Mouse (Mus musculus) layer of hippocampus, adult 11-12 months (tissue): ENCODE data around the gene Ambp.

Experiments
- DNase-seq: peaks from one replicate; pipeline ENCODE4 v3.0.0; 2022; ENCODE audit warnings: low spot score

Gene Ambp

GRCm38 (mm10) chr4:63154699-63155098, at the start of gene Ambp:
Ambp (minus strand) TSS chr4:63154799.
- DNase-seq: no peak

- DNase-seq: no peak
Observed at GRCm38 (mm10) chr4:63203874-63204273, 49.3 kb upstream of the Ambp start.

GRCm38 (mm10) chr4:63199366-63199765, 44.8 kb upstream of the Ambp start:
- no peak for DNase-seq

- no peak for DNase-seq
Observed at GRCm38 (mm10) chr4:63194366-63194765, 39.8 kb upstream of the Ambp start.

- DNase-seq: no peak
Observed at GRCm38 (mm10) chr4:63191641-63192040, 37.0 kb upstream of the Ambp start.

GRCm38 (mm10) chr4:63186281-63186870, 31.8 kb upstream of the Ambp start:
- no peak for DNase-seq

GRCm38 (mm10) chr4:63181556-63181955, 27.0 kb upstream of the Ambp start:
- DNase-seq: peak; percentile 73

GRCm38 (mm10) chr4:63171969-63172685, 17.5 kb upstream of the Ambp start, which contains the start of gene Kif12:
Kif12 (minus strand) TSS chr4:63172131.
- no peak for DNase-seq

- no peak for DNase-seq
Observed at GRCm38 (mm10) chr4:63171122-63171521, 16.5 kb upstream of the Ambp start.

GRCm38 (mm10) chr4:63170061-63170460, 15.5 kb upstream of the Ambp start:
- no peak for DNase-seq

- no peak for DNase-seq
Observed at GRCm38 (mm10) chr4:63166323-63166722, 11.7 kb upstream of the Ambp start.

- DNase-seq: no peak
Observed at GRCm38 (mm10) chr4:63165636-63166035, 11.0 kb upstream of the Ambp start.

- DNase-seq: peak; percentile 86
Observed at GRCm38 (mm10) chr4:63158961-63159592, 4.5 kb upstream of the Ambp start.

GRCm38 (mm10) chr4:63158192-63158591, 3.6 kb upstream of the Ambp start:
- DNase-seq: no peak

GRCm38 (mm10) chr4:63156726-63157634, 2.4 kb upstream of the Ambp start:
- DNase-seq: no peak

GRCm38 (mm10) chr4:63155596-63155995, 997 bp upstream of the Ambp start:
- DNase-seq: no peak

GRCm38 (mm10) chr4:63154028-63154427, 571 bp downstream of the Ambp start:
- DNase-seq: no peak

GRCm38 (mm10) chr4:63151127-63151526, 3.5 kb downstream of the Ambp start:
- DNase-seq: peak; percentile 14

- DNase-seq: no peak
Observed at GRCm38 (mm10) chr4:63147268-63147667, 7.3 kb downstream of the Ambp start.

GRCm38 (mm10) chr4:63129891-63130624, 24.5 kb downstream of the Ambp start:
- DNase-seq: no peak

GRCm38 (mm10) chr4:63124861-63125466, 29.6 kb downstream of the Ambp start:
- no peak for DNase-seq
